Mouse (Mus musculus) C2C12 (cell line): ENCODE data around the gene Gfod1. TPM values are rescaled to one million over a fixed set of nuclear protein-coding genes. Genes with fewer than 3 reads are reported as not detected.

Source experiments
- H3K27me3 ChIP-seq: one replicate; pipeline ENCODE4 v1.6.1; 2011; ENCODE audit not compliant: control insufficient read depth, insufficient read depth, insufficient read length
- H3K36me3 ChIP-seq: one replicate; pipeline ENCODE4 v1.6.1; 2011; ENCODE audit not compliant: control insufficient read depth, insufficient read depth
- H3K4me3 ChIP-seq: one replicate; pipeline ENCODE4 v1.5.1; 2011; ENCODE audit warnings: mild to moderate bottlenecking, control low read depth; ENCODE audit not compliant: poor library complexity, insufficient read depth, severe bottlenecking
- H3K79me2 ChIP-seq: one replicate; pipeline ENCODE4 v1.6.1; 2011; ENCODE audit not compliant: control insufficient read depth, insufficient read depth
- H3K79me3 ChIP-seq: one replicate; pipeline ENCODE4 v1.6.1; 2011; ENCODE audit warnings: low read depth, control low read depth
- H3ac ChIP-seq: one replicate; pipeline ENCODE3; 2011; ENCODE audit warnings: low read depth; ENCODE audit not compliant: control insufficient read depth, insufficient read length
- CEBPB ChIP-seq: IDR thresholded peaks from one replicate; pipeline ENCODE4 v1.6.1; 2011; ENCODE audit warnings: low read depth, mild to moderate bottlenecking, control low read depth, moderate library complexity
- CTCF ChIP-seq: IDR thresholded peaks from one replicate; pipeline ENCODE4 v1.5.1; 2011; ENCODE audit not compliant: control insufficient read depth, insufficient read depth, insufficient read length
- FOSL1 ChIP-seq: IDR thresholded peaks from one replicate; pipeline ENCODE4 v1.8.0; 2011; ENCODE audit warnings: mild to moderate bottlenecking, low read length; ENCODE audit not compliant: poor library complexity, insufficient read depth, severe bottlenecking
- MAX ChIP-seq: IDR thresholded peaks from one replicate; pipeline ENCODE4 v1.6.1; 2011; ENCODE audit warnings: mild to moderate bottlenecking, control low read depth
- MYOD1 ChIP-seq: IDR thresholded peaks from one replicate; pipeline ENCODE4 v1.6.1; 2011; ENCODE audit warnings: low read depth; ENCODE audit not compliant: control insufficient read depth, insufficient read length
- MYOG ChIP-seq: IDR thresholded peaks from one replicate; pipeline ENCODE4 v1.6.1; 2011; ENCODE audit not compliant: control insufficient read depth, insufficient read length; ENCODE audit errors: extremely low read depth
- USF1 ChIP-seq: IDR thresholded peaks from one replicate; pipeline ENCODE4 v1.6.1; 2011; ENCODE audit warnings: low read depth, mild to moderate bottlenecking, control low read depth, moderate library complexity
- polyA plus RNA-seq: library from polyadenylated mRNA; unstranded; fragments of >200 nt; fragmentation: generic; extraction: Trizol; gene quantifications from one replicate; pipeline ENCODE4 v1.2.1, GENCODE M21; 2012; ENCODE audit warnings: missing spikeins

Gene Gfod1
- polyA plus RNA-seq, 1 experiment, result 10.3 TPM

- H3K79me2 ChIP-seq, result peaks cover 57% of the 10 kb centered on the region
- H3K79me3 ChIP-seq, result peaks cover 22% of the 10 kb centered on the region
- no peak overlapping the region for H3K4me3 ChIP-seq
- TF ChIP-seq MYOD1, result no peak
- TF ChIP-seq CEBPB, result no peak
- no peak for TF ChIP-seq CTCF
- TF ChIP-seq MYOG, result no peak
- no peak for TF ChIP-seq FOSL1
- TF ChIP-seq MAX, result no peak
- no peak for TF ChIP-seq USF1
- H3K27me3 ChIP-seq, result no peaks in the 10 kb centered on the region
- H3ac ChIP-seq, result no peak overlapping the region
- no peaks in the 10 kb centered on the region for H3K36me3 ChIP-seq
Measured at GRCm38 (mm10) chr13:43236630-43237029, 67.3 kb downstream of the Gfod1 start.

DNA sequence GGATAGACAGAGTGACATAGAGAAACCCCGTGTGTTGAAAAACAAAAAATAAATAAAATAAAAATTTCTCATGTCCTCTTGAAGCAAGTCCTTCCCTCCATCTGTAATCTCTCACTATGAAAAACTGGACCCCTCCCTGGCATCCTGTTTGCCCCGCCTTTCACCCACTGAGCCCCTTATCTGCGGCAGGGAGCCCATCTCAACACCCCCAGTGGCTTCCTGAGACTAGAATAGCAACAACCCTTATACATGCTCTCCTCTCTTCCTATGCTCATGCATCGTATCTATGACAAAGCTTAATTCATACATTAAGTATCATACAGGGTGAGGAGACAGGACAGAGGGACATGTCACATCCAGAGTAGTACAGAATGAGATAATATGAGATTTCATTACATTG is 68.0 kb downstream of the Gfod1 start:
- no peak overlapping the region for H3K4me3 ChIP-seq
- no peak overlapping the region for H3ac ChIP-seq
- H3K36me3 ChIP-seq, result no peaks in the 10 kb centered on the region
- H3K27me3 ChIP-seq, result no peaks in the 10 kb centered on the region
- TF ChIP-seq USF1 (no peak), MAX (no peak), MYOD1 (no peak), CTCF (no peak), FOSL1 (no peak), MYOG (no peak), CEBPB (no peak)
- peaks cover 27% of the 10 kb centered on the region for H3K79me3 ChIP-seq
- peaks cover 60% of the 10 kb centered on the region for H3K79me2 ChIP-seq

GRCm38 (mm10) chr13:43235586-43235910 is 68.4 kb downstream of the Gfod1 start:
- Histone ChIP-seq H3K36me3 (no peaks in the 10 kb centered on the region), H3ac (no peak overlapping the region), H3K4me3 (no peak overlapping the region), H3K79me2 (peaks cover 59% of the 10 kb centered on the region), H3K79me3 (peaks cover 28% of the 10 kb centered on the region), H3K27me3 (no peaks in the 10 kb centered on the region)
- TF ChIP-seq USF1 (no peak), MYOD1 (no peak), CTCF (no peak), MYOG (no peak), CEBPB (no peak), FOSL1 (no peak), MAX (no peak)

DNA sequence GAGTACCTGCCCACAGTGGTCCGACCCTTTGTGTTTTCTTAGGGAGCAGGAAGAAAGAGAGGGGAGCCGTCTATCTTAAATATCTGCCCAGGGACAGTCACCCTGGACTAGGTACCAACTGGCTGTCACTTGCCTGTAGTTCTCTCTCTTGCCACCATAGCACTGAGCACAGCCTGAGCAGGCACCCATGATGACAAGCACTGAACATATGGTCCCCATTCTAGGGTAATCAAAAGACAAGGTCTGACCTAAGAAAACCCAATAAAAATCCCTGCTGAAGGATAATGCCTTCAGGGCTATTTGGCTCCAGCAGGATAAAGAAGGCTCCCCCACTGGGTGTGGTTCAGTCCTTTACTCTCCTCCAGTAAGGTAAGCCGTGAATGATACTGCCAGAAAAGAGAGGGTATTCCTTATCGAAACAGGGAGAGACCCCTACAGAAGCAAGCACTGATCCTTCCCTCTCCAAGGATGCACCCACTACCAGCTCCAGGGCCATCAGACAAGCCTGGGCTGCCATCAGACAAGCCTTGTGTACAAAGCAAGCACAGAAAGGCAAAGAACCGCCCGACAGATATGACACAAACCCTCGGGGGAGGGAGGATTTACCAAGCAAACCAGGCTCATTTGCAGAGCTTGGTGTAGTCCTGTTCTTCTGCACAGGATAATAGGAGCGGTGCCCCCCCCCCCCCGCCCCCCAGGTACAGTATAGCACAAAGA is 68.9 kb downstream of the Gfod1 start:
- Histone ChIP-seq H3ac (no peak overlapping the region), H3K79me3 (peaks cover 29% of the 10 kb centered on the region), H3K4me3 (no peak overlapping the region), H3K79me2 (peaks cover 62% of the 10 kb centered on the region), H3K36me3 (no peaks in the 10 kb centered on the region), H3K27me3 (no peaks in the 10 kb centered on the region)
- TF ChIP-seq MYOG, result no peak
- no peak for TF ChIP-seq FOSL1
- TF ChIP-seq MAX, result no peak
- no peak for TF ChIP-seq USF1
- TF ChIP-seq MYOD1, result no peak
- no peak for TF ChIP-seq CEBPB
- TF ChIP-seq CTCF, result no peak

GRCm38 (mm10) chr13:43233331-43233730 is 70.6 kb downstream of the Gfod1 start:
- Histone ChIP-seq H3K4me3 (no peak overlapping the region), H3K79me2 (peaks cover 69% of the 10 kb centered on the region), H3K36me3 (no peaks in the 10 kb centered on the region), H3K79me3 (peaks cover 32% of the 10 kb centered on the region), H3ac (no peak overlapping the region), H3K27me3 (no peaks in the 10 kb centered on the region)
- TF ChIP-seq MYOD1 (no peak), CTCF (no peak), MYOG (no peak), CEBPB (no peak), MAX (no peak), USF1 (no peak), FOSL1 (no peak)
